ENCODE assay signal across 8 mouse cellular contexts in genomic region chr11:72410521-72411092, GRCm38 (mm10). TPM values are rescaled to one million over a fixed set of nuclear protein-coding genes. Genes with fewer than 3 reads are reported as not detected.
A peak's percentile ranks its signal among the peaks of the same experiment; 100 is the strongest.
DNase-seq lines count a peak whose midpoint lies in the region; ATAC-seq and TF ChIP-seq lines count a peak whose summit lies in the region.

No protein-coding gene starts in this region.

- TF ChIP-seq POLR2A in ES-Bruce4 (IDR thresholded peaks at IDR 0.05; ENCODE audit: insufficient read depth, low read length) = no peak
- TF ChIP-seq POLR2A in cortical plate, adult 2 months (IDR thresholded peaks at IDR 0.05; ENCODE audit: extremely low read depth, insufficient read depth, low read length) = no peak

- ATAC-seq in hindbrain, embryonic 16.5 days = peak; percentile 61
- ATAC-seq in liver, embryonic 15.5 days (ENCODE audit: insufficient read depth) = 0 out of 2 replicates have a peak, but pooled peaks have one; percentile 17

- DNase-seq in urinary bladder, postnatal 10 days (ENCODE audit: low spot score) = no peak
- DNase-seq in frontal cortex, postnatal 14 days (ENCODE audit: low spot score in 2 of 2) = no peak
- DNase-seq in frontal cortex, postnatal 10 days (ENCODE audit: low spot score in 2 of 2) = no peak
- no peak for DNase-seq in layer of hippocampus, postnatal 10 days (ENCODE audit: low spot score in 2 of 2)

- H3K27ac ChIP-seq in ES-Bruce4 (ENCODE audit: insufficient read depth, low read length) = 0 out of 2 replicates have a peak overlapping the region, but pooled peaks have one; percentile 37
- no peak overlapping the region for H3K27ac ChIP-seq in cortical plate, adult 2 months (ENCODE audit: insufficient read depth, low read length)
- H3K27ac ChIP-seq in hindbrain, embryonic 16.5 days (ENCODE audit: low read depth, low read length) = peak overlapping the region; percentile 75; the same call in 1 of the 2 replicates
- no peak overlapping the region for H3K27ac ChIP-seq in liver, embryonic 15.5 days (replicated peaks)

- TF ChIP-seq CTCF in ES-Bruce4 (IDR thresholded peaks at IDR 0.05; ENCODE audit: low read depth, low read length) = no peak
- TF ChIP-seq CTCF in cortical plate, adult 2 months (IDR thresholded peaks at IDR 0.05; ENCODE audit: extremely low read depth, insufficient read depth, low read length) = 0 out of 2 replicates have a peak, but pooled peaks have one; percentile 26

- no peaks in the 10 kb centered on the region for H3K27me3 ChIP-seq in ES-Bruce4 (ENCODE audit: control insufficient read depth, insufficient read depth, low read length, poor library complexity, severe bottlenecking)
- H3K27me3 ChIP-seq in hindbrain, embryonic 16.5 days (replicated peaks; ENCODE audit: control insufficient read depth, insufficient read depth, low read length) = peaks cover 10% of the 10 kb centered on the region
- peaks cover 68% of the 10 kb centered on the region for H3K27me3 ChIP-seq in liver, embryonic 15.5 days

- H3K4me2 ChIP-seq in hindbrain, embryonic 16.5 days (ENCODE audit: low read length) = peak overlapping the region; percentile 97
- peak overlapping the region; percentile 94 for H3K4me2 ChIP-seq in liver, embryonic 15.5 days

- peaks cover 6% of the 10 kb centered on the region for H3K4me1 ChIP-seq in ES-Bruce4 (ENCODE audit: control insufficient read depth, insufficient read depth, low read length)
- no peaks in the 10 kb centered on the region for H3K4me1 ChIP-seq in cortical plate, adult 2 months (ENCODE audit: control insufficient read depth, insufficient read depth, low read length)
- H3K4me1 ChIP-seq in hindbrain, embryonic 16.5 days (ENCODE audit: control insufficient read depth, insufficient read depth, low read depth, low read length) = peaks cover 12% of the 10 kb centered on the region
- peaks cover 47% of the 10 kb centered on the region for H3K4me1 ChIP-seq in liver, embryonic 15.5 days (replicated peaks)

- peak overlapping the region; percentile 29; the same call in 1 of the 2 replicates for H3K9ac ChIP-seq in ES-Bruce4 (ENCODE audit: low read depth, poor library complexity, severe bottlenecking)
- H3K9ac ChIP-seq in hindbrain, embryonic 16.5 days (ENCODE audit: low read depth, low read length) = peak overlapping the region; percentile 73
- H3K9ac ChIP-seq in liver, embryonic 15.5 days = no peak overlapping the region; the same call in 1 of the 2 replicates

- no peaks in the 10 kb centered on the region for H3K36me3 ChIP-seq in ES-Bruce4 (ENCODE audit: control insufficient read depth, insufficient read depth, low read length, poor library complexity, severe bottlenecking)
- no peaks in the 10 kb centered on the region for H3K36me3 ChIP-seq in hindbrain, embryonic 16.5 days (ENCODE audit: control insufficient read depth, insufficient read depth, low read length)
- no peaks in the 10 kb centered on the region for H3K36me3 ChIP-seq in liver, embryonic 15.5 days (replicated peaks)

- 1% methylated on average over 25 of the region's 25 CpGs for WGBS in hindbrain, embryonic 16.5 days
- 4% methylated on average over 25 of the region's 25 CpGs for WGBS in liver, embryonic 15.5 days (ENCODE audit: insufficient replicate concordance)

- no peaks in the 10 kb centered on the region for H3K9me3 ChIP-seq in ES-Bruce4 (replicated peaks; ENCODE audit: control insufficient read depth, insufficient read depth, low read length, poor library complexity, severe bottlenecking)
- H3K9me3 ChIP-seq in hindbrain, embryonic 16.5 days (ENCODE audit: control insufficient read depth, low read length) = no peaks in the 10 kb centered on the region
- no peaks in the 10 kb centered on the region for H3K9me3 ChIP-seq in liver, embryonic 15.5 days (replicated peaks)

- H3K4me3 ChIP-seq in ES-Bruce4 (ENCODE audit: low read depth, low read length) = peak overlapping the region; percentile 71
- H3K4me3 ChIP-seq in cortical plate, adult 2 months (ENCODE audit: insufficient read depth, low read length) = peak overlapping the region; percentile 41; the same call in 1 of the 2 replicates
- H3K4me3 ChIP-seq in hindbrain, embryonic 16.5 days (ENCODE audit: low read length) = peak overlapping the region; percentile 65
- H3K4me3 ChIP-seq in liver, embryonic 15.5 days (replicated peaks) = peak overlapping the region; percentile 60

- no peak for TF ChIP-seq EP300 in ES-Bruce4 (IDR thresholded peaks at IDR 0.05; ENCODE audit: insufficient read depth, low read depth, low read length)

RNA-seq across cellular contexts. Expression of gene Smtnl2, which starts 0.9 kb away (rescaled TPM):
- polyA plus RNA-seq in ES-Bruce4 (2011; ENCODE audit: insufficient read depth, insufficient read length, low read depth, missing spikeins) = 19.7 and 24.3 TPM in 2 replicates
- polyA plus RNA-seq in cortical plate, adult 2 months (2012; rRNA removed) = 0.78 and 1.6 TPM in 2 replicates
- 12.3 and 12.4 TPM in 2 replicates for polyA plus RNA-seq in hindbrain, embryonic 16.5 days (2015; fragmentation: Nextera tagmentation; extraction: Ambion mirVana)
- 4.2 and 4.5 TPM in 2 replicates for polyA plus RNA-seq in liver, embryonic 15.5 days (2015; fragmentation: Nextera tagmentation; extraction: Ambion mirVana)
- total RNA-seq in layer of hippocampus, postnatal 10 days (2021) = 1 to 10 TPM; 4.5 to 5.0 TPM

RNA-seq across cellular contexts. Expression of gene Ggt6, which starts 24.7 kb away (rescaled TPM):
- not detected in 2 replicates for polyA plus RNA-seq in ES-Bruce4 (2011; ENCODE audit: insufficient read depth, insufficient read length, low read depth, missing spikeins)
- polyA plus RNA-seq in cortical plate, adult 2 months (2012; rRNA removed) = 0.25 and 0.27 TPM in 2 replicates
- polyA plus RNA-seq in hindbrain, embryonic 16.5 days (2015; fragmentation: Nextera tagmentation; extraction: Ambion mirVana) = not detected in 2 replicates
- 0.32 and 0.36 TPM in 2 replicates for polyA plus RNA-seq in liver, embryonic 15.5 days (2015; fragmentation: Nextera tagmentation; extraction: Ambion mirVana)
- total RNA-seq in layer of hippocampus, postnatal 10 days (2021) = not detected

RNA-seq across cellular contexts. Expression of gene Mybbp1a, which starts 30.5 kb away (rescaled TPM):
- 296 and 298 TPM in 2 replicates for polyA plus RNA-seq in ES-Bruce4 (2011; ENCODE audit: insufficient read depth, insufficient read length, low read depth, missing spikeins)
- polyA plus RNA-seq in cortical plate, adult 2 months (2012; rRNA removed) = 48.1 and 56.2 TPM in 2 replicates
- 54.2 and 63.0 TPM in 2 replicates for polyA plus RNA-seq in hindbrain, embryonic 16.5 days (2015; fragmentation: Nextera tagmentation; extraction: Ambion mirVana)
- polyA plus RNA-seq in liver, embryonic 15.5 days (2015; fragmentation: Nextera tagmentation; extraction: Ambion mirVana) = 66.0 and 70.7 TPM in 2 replicates
- total RNA-seq in layer of hippocampus, postnatal 10 days (2021) = 10 to 100 TPM; 50.2 to 55.0 TPM

RNA-seq across cellular contexts. Expression of gene Tekt1, which starts 48.4 kb away (rescaled TPM):
- 0.64 and 0.87 TPM in 2 replicates for polyA plus RNA-seq in ES-Bruce4 (2011; ENCODE audit: insufficient read depth, insufficient read length, low read depth, missing spikeins)
- polyA plus RNA-seq in cortical plate, adult 2 months (2012; rRNA removed) = 0.95 and 1.8 TPM in 2 replicates
- 9.0 and 9.6 TPM in 2 replicates for polyA plus RNA-seq in hindbrain, embryonic 16.5 days (2015; fragmentation: Nextera tagmentation; extraction: Ambion mirVana)
- not detected in 2 replicates for polyA plus RNA-seq in liver, embryonic 15.5 days (2015; fragmentation: Nextera tagmentation; extraction: Ambion mirVana)
- 1 to 10 TPM; 2.5 to 4.7 TPM for total RNA-seq in layer of hippocampus, postnatal 10 days (2021)

Comparison
In these comparisons a context has a peak if more than half of its experiments do, and no peak if none do; other contexts are left out.
1. H3K27ac ChIP-seq: peak in ES-Bruce4 (single experiment) and hindbrain, embryonic 16.5 days (single experiment); none in cortical plate, adult 2 months (single experiment) and liver, embryonic 15.5 days (single experiment).
2. Peak in every context shown above with its lines, with median percentiles within 50 percentile points of each other: H3K4me3 ChIP-seq.